Mouse (Mus musculus) lung, adult 2 months (tissue): ENCODE measurements around the gene Tctn1. TPM values are rescaled to one million over a fixed set of nuclear protein-coding genes. Genes with fewer than 3 reads are reported as not detected.

Experiments
- DNase-seq: peaks from one replicate; pipeline ENCODE4 v3.0.0; 2022
- H3K4me1 ChIP-seq: fragments of 200-500 bp; 2 replicates; pipeline ENCODE4 v1.6.1; 2011; ENCODE audit warnings: low read length; ENCODE audit not compliant: control insufficient read depth, insufficient read depth
- H3K4me3 ChIP-seq: fragments of 200-500 bp; replicated peaks from 2 replicates; pipeline ENCODE3; 2011; ENCODE audit warnings: low read depth, mild to moderate bottlenecking, control low read depth, low read length; ENCODE audit errors: extremely low read depth
- CTCF ChIP-seq: fragments of 200-500 bp; IDR thresholded peaks from 2 replicates; pipeline ENCODE4 v1.5.1; 2011; ENCODE audit warnings: mild to moderate bottlenecking, low read length, control low read depth; ENCODE audit not compliant: insufficient read depth
- POLR2A ChIP-seq: fragments of 200-500 bp; IDR thresholded peaks from 2 replicates; pipeline ENCODE4 v1.6.1; 2011; ENCODE audit warnings: low read depth, mild to moderate bottlenecking, control low read depth, low read length, borderline replicate concordance; ENCODE audit errors: extremely low read depth
- WGBS: fragments of 180-500 bp; shearing (Covaris S2); methylation state at CpG from one replicate; pipeline ENCODE4 v1.1.7; 2018; 5-methylcytosine and 5-hydroxymethylcytosine counted together
- polyA plus RNA-seq: library from polyadenylated mRNA; depleted of rRNA; stranded (reverse); fragments of >200 nt; gene quantifications from 2 replicates; pipeline ENCODE4 v1.2.3, GENCODE M21; 2012

Gene Tctn1
- polyA plus RNA-seq, 1 experiment = 33.2 TPM

DNA sequence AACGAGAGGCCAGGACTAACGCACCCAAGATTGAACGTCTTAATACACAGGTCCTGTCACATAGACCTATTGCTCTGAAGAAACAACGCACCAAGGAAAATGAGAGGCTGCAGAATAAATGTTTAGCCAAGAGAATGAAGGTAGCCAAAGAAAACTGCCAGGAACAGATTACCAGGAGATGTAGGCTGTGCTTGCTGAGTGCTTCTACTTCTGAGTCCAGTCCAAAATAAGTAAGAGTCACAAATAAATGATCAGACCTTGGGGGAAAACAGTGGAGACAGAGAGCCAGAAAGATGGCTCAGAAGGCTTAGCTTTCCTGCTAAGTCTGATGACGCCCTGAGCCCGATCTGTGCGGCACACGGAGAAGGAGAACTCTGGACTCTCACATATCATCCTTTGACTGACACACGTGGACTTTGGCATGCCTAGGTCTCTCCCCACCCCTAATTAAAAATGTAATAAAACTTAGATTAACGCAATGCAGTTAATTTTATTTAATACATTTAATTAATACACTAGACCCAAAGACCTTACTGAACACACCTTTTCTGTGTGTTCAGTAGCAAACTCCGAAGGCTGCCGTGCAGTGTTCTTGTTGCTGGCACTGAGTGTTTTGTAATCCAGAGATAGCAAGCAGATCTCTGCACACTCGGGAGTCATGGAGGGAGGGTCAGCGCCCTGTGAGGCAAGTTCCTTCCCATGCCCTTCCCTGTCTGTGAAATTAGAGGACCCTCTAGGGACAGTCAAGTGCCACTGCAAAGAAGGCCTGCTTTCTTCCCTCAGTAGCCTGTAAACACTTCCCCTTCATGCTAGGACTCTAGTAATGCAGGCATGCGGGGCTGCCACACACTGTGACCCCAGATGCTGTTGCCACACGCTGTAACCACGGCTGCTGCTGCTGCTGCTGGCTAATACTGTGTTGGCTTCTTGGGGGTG, 38.8 kb upstream of the Tctn1 start:
- TF ChIP-seq POLR2A = no peak
- TF ChIP-seq CTCF = no peak
- Histone ChIP-seq H3K4me1 (peaks cover 34% of the 10 kb centered on the region), H3K4me3 (no peak overlapping the region)
- no peak for DNase-seq
- 61% methylated on average over 17 of the region's 17 CpGs for WGBS

DNA sequence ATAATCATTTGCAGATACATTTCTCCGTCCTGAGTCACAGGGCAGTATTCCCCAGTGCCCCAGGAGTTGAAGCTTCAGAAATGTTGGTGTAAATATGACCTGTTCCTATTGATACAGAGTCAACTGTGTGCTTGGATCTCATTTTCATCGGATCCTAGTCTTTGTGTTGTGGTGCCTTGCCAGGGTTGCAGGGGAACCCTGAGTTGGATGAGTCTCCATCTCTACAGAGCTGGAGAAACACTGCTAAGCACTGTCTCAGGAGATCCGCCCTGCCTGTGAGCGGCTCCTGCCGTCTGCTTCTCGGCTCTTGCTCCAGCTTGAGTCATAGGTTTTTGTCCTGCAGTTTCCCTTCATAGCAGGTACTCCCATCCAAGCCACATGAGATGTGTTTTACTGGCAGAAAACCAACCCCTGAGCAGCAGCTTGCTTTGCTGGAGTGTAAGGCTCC, 35.8 kb upstream of the Tctn1 start:
- WGBS = 84% methylated on average over 6 of the region's 6 CpGs
- TF ChIP-seq POLR2A (no peak), CTCF (no peak)
- Histone ChIP-seq H3K4me3 (no peak overlapping the region), H3K4me1 (peaks cover 38% of the 10 kb centered on the region)
- DNase-seq = no peak

GRCm38 (mm10) chr5:122295113-122295935, 31.1 kb upstream of the Tctn1 start:
- no peak for DNase-seq
- no peak overlapping the region for H3K4me3 ChIP-seq
- H3K4me1 ChIP-seq = peaks cover 12% of the 10 kb centered on the region
- no peak for TF ChIP-seq CTCF
- no peak for TF ChIP-seq POLR2A
- WGBS = 65% methylated on average over 14 of the region's 14 CpGs

GRCm38 (mm10) chr5:122294219-122294735, 30.0 kb upstream of the Tctn1 start:
- 86% methylated on average over 3 of the region's 3 CpGs for WGBS
- no peak for TF ChIP-seq CTCF
- no peak for TF ChIP-seq POLR2A
- peaks cover 10% of the 10 kb centered on the region for H3K4me1 ChIP-seq
- no peak overlapping the region for H3K4me3 ChIP-seq
- DNase-seq = no peak

DNA sequence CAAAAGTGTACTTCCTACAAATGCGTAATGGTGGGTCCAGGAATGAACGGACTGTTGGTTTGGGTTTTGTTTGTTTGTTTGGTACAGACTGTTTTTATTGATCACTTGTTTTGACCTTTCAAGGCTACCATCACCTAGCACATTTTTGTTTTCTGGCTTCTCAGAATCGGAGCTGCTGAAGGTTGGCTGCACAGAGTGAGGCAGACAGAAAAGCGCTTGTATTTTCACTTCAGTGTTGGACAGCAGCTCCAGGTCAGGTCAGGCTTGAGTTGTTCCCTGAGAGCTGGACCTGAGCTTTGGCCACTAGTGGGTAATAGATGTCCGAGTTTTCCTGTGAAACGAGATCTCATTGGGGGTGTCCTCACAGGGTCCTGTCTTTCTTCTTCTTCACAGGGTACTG, 28.9 kb upstream of the Tctn1 start:
- no peak for TF ChIP-seq POLR2A
- TF ChIP-seq CTCF = no peak
- Histone ChIP-seq H3K4me3 (no peak overlapping the region), H3K4me1 (peaks cover 14% of the 10 kb centered on the region)
- DNase-seq = no peak
- 71% methylated on average over 6 of the region's 6 CpGs for WGBS

GRCm38 (mm10) chr5:122291553-122292339, 27.5 kb upstream of the Tctn1 start:
- TF ChIP-seq CTCF (no peak), POLR2A (no peak)
- WGBS = 47% methylated on average over 17 of the region's 17 CpGs
- DNase-seq = no peak
- H3K4me1 ChIP-seq = peaks cover 16% of the 10 kb centered on the region
- no peak overlapping the region for H3K4me3 ChIP-seq

- Histone ChIP-seq H3K4me3 (no peak overlapping the region), H3K4me1 (peaks cover 19% of the 10 kb centered on the region)
- no peak for DNase-seq
- TF ChIP-seq POLR2A = no peak
- no peak for TF ChIP-seq CTCF
- 59% methylated on average over 6 of the region's 6 CpGs for WGBS
Measured at GRCm38 (mm10) chr5:122291149-122291548, 26.9 kb upstream of the Tctn1 start.

- Histone ChIP-seq H3K4me1 (peaks cover 14% of the 10 kb centered on the region), H3K4me3 (no peak overlapping the region)
- 29% methylated on average over 4 of the region's 4 CpGs for WGBS
- TF ChIP-seq CTCF = no peak
- no peak for TF ChIP-seq POLR2A
- no peak for DNase-seq
Measured at GRCm38 (mm10) chr5:122288147-122288811, 24.0 kb upstream of the Tctn1 start.

DNA sequence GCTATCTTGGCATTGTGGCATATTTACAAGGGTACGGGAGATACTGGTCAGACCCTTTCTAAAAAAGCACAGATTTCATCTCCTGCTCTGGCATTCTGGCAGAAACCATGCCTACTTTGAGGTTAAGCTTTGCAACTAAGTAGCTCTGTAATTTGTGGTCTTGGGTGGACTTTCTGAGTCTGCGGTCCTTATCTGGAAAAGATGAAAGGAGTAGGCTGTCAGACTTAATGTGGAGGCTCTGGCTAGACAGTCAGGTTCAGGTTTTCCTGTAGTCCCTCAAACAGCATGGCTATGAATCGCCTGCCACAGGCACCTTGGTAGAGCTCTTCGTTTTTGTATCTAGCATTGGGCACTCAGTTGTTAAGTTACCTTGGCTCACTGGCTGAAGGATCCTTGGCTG, 22.8 kb upstream of the Tctn1 start:
- no peak overlapping the region for H3K4me3 ChIP-seq
- TF ChIP-seq CTCF = no peak
- TF ChIP-seq POLR2A = no peak
- H3K4me1 ChIP-seq = peaks cover 14% of the 10 kb centered on the region
- 80% methylated on average over 4 of the region's 4 CpGs for WGBS
- DNase-seq = no peak
